Comparison of ENCODE assay signal across 8 mouse cellular contexts in genomic region chr16:3350668-3351507, GRCm38 (mm10).
DNase-seq lines count a peak whose midpoint lies in the region; ATAC-seq lines count a peak whose summit lies in the region.
"Not testable (repeated sequence)": the region's sequence is repeated elsewhere in the genome, so short reads cannot be mapped to it uniquely, and the experiment has no call there.

No protein-coding gene starts in this region.

- H3K27ac ChIP-seq in forebrain, embryonic 16.5 days (ENCODE audit: low read length); hindbrain, embryonic 12.5 days; lung, embryonic 15.5 days: not testable (repeated sequence)

- 76% methylated on average over 6 of the region's 7 CpGs for WGBS in forebrain, embryonic 16.5 days
- WGBS in hindbrain, embryonic 12.5 days: 80% methylated on average over 7 of the region's 7 CpGs
- 71% methylated on average over 7 of the region's 7 CpGs for WGBS in large intestine, adult 2 months
- 70% methylated on average over 7 of the region's 7 CpGs for WGBS in lung, embryonic 15.5 days

- not testable (repeated sequence) for H3K4me3 ChIP-seq in forebrain, embryonic 16.5 days (replicated peaks; ENCODE audit: low read length); hindbrain, embryonic 12.5 days; lung, embryonic 15.5 days

- H3K9ac ChIP-seq in forebrain, embryonic 16.5 days (replicated peaks; ENCODE audit: low read depth, low read length); hindbrain, embryonic 12.5 days; lung, embryonic 15.5 days: not testable (repeated sequence)

- not testable (repeated sequence) for H3K36me3 ChIP-seq in forebrain, embryonic 16.5 days (ENCODE audit: control insufficient read depth, insufficient read depth); hindbrain, embryonic 12.5 days; lung, embryonic 15.5 days

- not testable (repeated sequence) for H3K4me2 ChIP-seq in forebrain, embryonic 16.5 days (ENCODE audit: low read length); hindbrain, embryonic 12.5 days (replicated peaks); lung, embryonic 15.5 days

- ATAC-seq in forebrain, embryonic 16.5 days: peak; percentile 49; the same call in 1 of the 2 replicates
- ATAC-seq in hindbrain, embryonic 12.5 days (ENCODE audit: low FRiP score): peak; percentile 93
- ATAC-seq in lung, embryonic 15.5 days (ENCODE audit: borderline replicate concordance, extremely low read depth, low FRiP score, low TSS enrichment): peak; percentile 89

- H3K27me3 ChIP-seq in forebrain, embryonic 16.5 days (replicated peaks; ENCODE audit: control insufficient read depth, insufficient read depth, low read length); hindbrain, embryonic 12.5 days; lung, embryonic 15.5 days: not testable (repeated sequence)

- not testable (repeated sequence) for H3K9me3 ChIP-seq in forebrain, embryonic 16.5 days (ENCODE audit: control insufficient read depth, low read length); hindbrain, embryonic 12.5 days (replicated peaks); lung, embryonic 15.5 days

- not testable (repeated sequence) for H3K4me1 ChIP-seq in forebrain, embryonic 16.5 days (replicated peaks; ENCODE audit: control insufficient read depth, insufficient read depth, low read length); hindbrain, embryonic 12.5 days; lung, embryonic 15.5 days

- DNase-seq in Muller cell, postnatal 12 days (ENCODE audit: inconsistent ontology term): peak; percentile 6
- DNase-seq in embryo, embryonic 11 days: peak; percentile 38
- peak; percentile 91 for DNase-seq in large intestine, adult 2 months (ENCODE audit: low read depth, low spot score)
- peak; percentile 31 for DNase-seq in neural tube, embryonic 10.5 days (ENCODE audit: extremely low spot score, low spot score)
- DNase-seq in yolk sac, embryonic 10.5 days (ENCODE audit: low spot score): peak; percentile 86

Comparison
In these comparisons a context has a peak if more than half of its experiments do, and no peak if none do; other contexts are left out.
1. DNase-seq: peak in every context shown above with its lines; median percentile 91 in large intestine, adult 2 months; 86 in yolk sac, embryonic 10.5 days; 38 in embryo, embryonic 11 days; 31 in neural tube, embryonic 10.5 days; 6 in Muller cell, postnatal 12 days.